Mouse (Mus musculus): Measurements from ENCODE around the gene Gm3115. TPM values are rescaled to one million over a fixed set of nuclear protein-coding genes. Genes with fewer than 3 reads are reported as not detected.

The Gm3115 gene
- polyA plus RNA-seq (2012; fragmentation: generic; extraction: Trizol) = not detected

GRCm38 (mm10) chr14:4083820-4084219 is at the start of gene Gm3115:
Gm3115 (plus strand) TSS chr14:4084120.

GRCm38 (mm10) chr14:4110426-4110825 is 26.5 kb downstream of the Gm3115 start, which contains the start of gene Gm8108:
Gm8108 (plus strand) TSS chr14:4110526.

Other genes with a start within 250 kb of the Gm3115 start
- not detected for gene Gm3033, start 237.9 kb upstream of the Gm3115 start, polyA plus RNA-seq (2012; fragmentation: generic; extraction: Trizol)
- not detected for gene Gm2916, start 199.9 kb upstream of the Gm3115 start, polyA plus RNA-seq (2012; fragmentation: generic; extraction: Trizol)
- not detected for gene Gm3029, start 152.4 kb upstream of the Gm3115 start, polyA plus RNA-seq (2012; fragmentation: generic; extraction: Trizol)
- gene Gm3095, start 120.6 kb upstream of the Gm3115 start, polyA plus RNA-seq (2012; fragmentation: generic; extraction: Trizol) = not detected
- not detected for gene Gm3099, start 85.7 kb upstream of the Gm3115 start, polyA plus RNA-seq (2012; fragmentation: generic; extraction: Trizol)
- not detected for gene Gm5796, start 60.2 kb upstream of the Gm3115 start, polyA plus RNA-seq (2012; fragmentation: generic; extraction: Trizol)
- not detected for gene Gm8108, start 26.4 kb downstream of the Gm3115 start, polyA plus RNA-seq (2012; fragmentation: generic; extraction: Trizol)
- gene Gm3127, start 80.9 kb downstream of the Gm3115 start, polyA plus RNA-seq (2012; fragmentation: generic; extraction: Trizol) = not detected
- not detected for gene Gm2974, start 98.5 kb downstream of the Gm3115 start, polyA plus RNA-seq (2012; fragmentation: generic; extraction: Trizol)
- not detected for gene Gm3138, start 165.5 kb downstream of the Gm3115 start, polyA plus RNA-seq (2012; fragmentation: generic; extraction: Trizol)
- gene Gm3149, start 233.2 kb downstream of the Gm3115 start, polyA plus RNA-seq (2012; fragmentation: generic; extraction: Trizol) = not detected